Mouse (Mus musculus): ENCODE results near the gene Fus.

GRCm38 (mm10) chr7:128000068-128000950 lies 33.1 kb downstream of the Fus start:
- TF ChIP-seq EP300 (IDR thresholded peaks at IDR 0.05; ENCODE audit: low read depth) (no peak), CTCF (IDR thresholded peaks at IDR 0.05; ENCODE audit: low read depth) (no peak)

Data from liver, postnatal 0 days (tissue).